Mouse (Mus musculus) monocyte, adult 2 months (primary cell): ENCODE results near the gene Stk10.

Experiments
- DNase-seq, 2 experiments: peaks; one replicate each; pipeline ENCODE4 v3.0.0; 2022; ENCODE audit warnings: low spot score in 2 of 2, low read depth in 1 of 2

Gene Stk10

GRCm38 (mm10) chr11:32626079-32626478 is 93.0 kb downstream of the Stk10 start:
- DNase-seq, result no peak

- DNase-seq, result no peak
Observed at GRCm38 (mm10) chr11:32627900-32628299, 94.8 kb downstream of the Stk10 start.

- no peak for DNase-seq
Observed at GRCm38 (mm10) chr11:32629713-32630211, 96.7 kb downstream of the Stk10 start.

- DNase-seq, result no peak
Observed at GRCm38 (mm10) chr11:32632671-32633070, 99.6 kb downstream of the Stk10 start.

- no peak for DNase-seq
Observed at GRCm38 (mm10) chr11:32633542-32633941, 100.4 kb downstream of the Stk10 start.

GRCm38 (mm10) chr11:32634143-32634542 is 101.0 kb downstream of the Stk10 start:
- no peak for DNase-seq

- DNase-seq, result no peak
Observed at GRCm38 (mm10) chr11:32634842-32635241, 101.7 kb downstream of the Stk10 start.

- no peak for DNase-seq
Observed at GRCm38 (mm10) chr11:32636275-32636674, 103.2 kb downstream of the Stk10 start.

- no peak for DNase-seq
Observed at GRCm38 (mm10) chr11:32638521-32639255, 105.6 kb downstream of the Stk10 start.

- DNase-seq, result no peak
Observed at GRCm38 (mm10) chr11:32640617-32641016, 107.5 kb downstream of the Stk10 start.

- DNase-seq, result peak; percentile 85 to 92
Observed at GRCm38 (mm10) chr11:32642249-32642876, 109.3 kb downstream of the Stk10 start, which contains the start of gene Fbxw11. Gene Fbxw11, plus strand, starts transcription at chr11:32642724.

GRCm38 (mm10) chr11:32642899-32643886 is 110.1 kb downstream of the Stk10 start:
- DNase-seq, result no peak

GRCm38 (mm10) chr11:32644010-32644409 is 110.9 kb downstream of the Stk10 start:
- DNase-seq, result no peak

- no peak for DNase-seq
Observed at GRCm38 (mm10) chr11:32647265-32647664, 114.2 kb downstream of the Stk10 start.

- no peak for DNase-seq
Observed at GRCm38 (mm10) chr11:32650236-32650749, 117.2 kb downstream of the Stk10 start.

GRCm38 (mm10) chr11:32650893-32651590 is 117.9 kb downstream of the Stk10 start:
- no peak for DNase-seq

- DNase-seq, result no peak
Observed at GRCm38 (mm10) chr11:32651723-32652122, 118.6 kb downstream of the Stk10 start.

- no peak for DNase-seq
Observed at GRCm38 (mm10) chr11:32662082-32662656, 129.1 kb downstream of the Stk10 start.

- no peak for DNase-seq
Observed at GRCm38 (mm10) chr11:32665639-32666038, 132.5 kb downstream of the Stk10 start.

- DNase-seq, result no peak
Observed at GRCm38 (mm10) chr11:32666983-32667382, 133.9 kb downstream of the Stk10 start.
